Mouse (Mus musculus): ENCODE results near the gene Alg13.

DNA sequence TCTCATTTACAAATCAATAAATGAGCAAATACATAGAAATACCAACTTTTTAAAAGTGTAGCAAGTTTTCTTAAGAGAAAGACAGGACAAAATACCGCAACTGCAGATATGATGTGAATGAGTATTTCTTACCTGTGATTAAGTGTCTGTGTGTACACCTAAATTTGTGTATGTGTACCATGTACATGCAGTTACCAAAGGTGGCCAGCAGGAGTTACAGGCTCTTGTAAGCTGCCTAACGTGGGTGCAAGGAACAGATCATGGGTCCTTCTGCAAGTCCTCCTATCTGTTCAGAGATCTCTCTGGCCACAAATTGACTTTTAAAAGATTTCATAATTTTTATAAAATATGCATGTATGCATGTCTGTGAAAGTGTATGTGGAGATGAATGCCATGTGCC, 11.9 kb upstream of the Alg13 start:
- TF ChIP-seq CTCF (IDR thresholded peaks at IDR 0.05; ENCODE audit: low read depth, low read length), result no peak
- TF ChIP-seq POLR2A (IDR thresholded peaks at IDR 0.05; ENCODE audit: extremely low read depth, insufficient read depth, low read length), result no peak
